Mouse (Mus musculus) ES-E14 (cell line): ENCODE results near the gene Clint1.

Experiments
- CHD2 ChIP-seq: IDR thresholded peaks from 2 replicates; pipeline ENCODE4 v1.6.1; 2014; ENCODE audit warnings: mild to moderate bottlenecking, low read depth, low read length, inconsistent platforms
- HCFC1 ChIP-seq: IDR thresholded peaks from 2 replicates; pipeline ENCODE4 v1.6.1; 2012; ENCODE audit warnings: low read length, inconsistent platforms, borderline replicate concordance; ENCODE audit not compliant: insufficient read depth
- MAFK ChIP-seq: IDR thresholded peaks from 2 replicates; pipeline ENCODE4 v1.6.1; 2014; ENCODE audit warnings: mild to moderate bottlenecking, low read depth, low read length, inconsistent platforms; ENCODE audit not compliant: insufficient read depth
- ZC3H11A ChIP-seq: IDR thresholded peaks from 2 replicates; pipeline ENCODE4 v1.6.1; 2012; ENCODE audit warnings: low read depth, mild to moderate bottlenecking, inconsistent platforms, low read length, borderline replicate concordance
- ZNF384 ChIP-seq: IDR thresholded peaks from 2 replicates; pipeline ENCODE4 v1.6.1; 2012; ENCODE audit warnings: low read depth, low read length, inconsistent platforms

GRCm38 (mm10) chr11:45850317-45850716, 1.5 kb upstream of the Clint1 start:
- TF ChIP-seq ZNF384, result 0 out of 2 replicates have a peak, but pooled peaks have one; percentile 9
- no peak for TF ChIP-seq ZC3H11A
- TF ChIP-seq CHD2, result no peak
- no peak for TF ChIP-seq HCFC1
- TF ChIP-seq MAFK, result no peak
